Mouse (Mus musculus) cerebellum, adult 2 months (tissue): ENCODE results near the gene Rbm5.

Experiments
- CTCF ChIP-seq: fragments of 200-500 bp; IDR thresholded peaks from 2 replicates; pipeline ENCODE4 v1.5.1; 2011; ENCODE audit warnings: low read depth, mild to moderate bottlenecking, control low read depth, low read length, moderate library complexity, borderline replicate concordance; ENCODE audit not compliant: insufficient read depth
- POLR2A ChIP-seq: fragments of 200-500 bp; IDR thresholded peaks from 2 replicates; pipeline ENCODE4 v1.6.1; 2011; ENCODE audit warnings: low read length, control low read depth, borderline replicate concordance; ENCODE audit not compliant: insufficient read depth

DNA sequence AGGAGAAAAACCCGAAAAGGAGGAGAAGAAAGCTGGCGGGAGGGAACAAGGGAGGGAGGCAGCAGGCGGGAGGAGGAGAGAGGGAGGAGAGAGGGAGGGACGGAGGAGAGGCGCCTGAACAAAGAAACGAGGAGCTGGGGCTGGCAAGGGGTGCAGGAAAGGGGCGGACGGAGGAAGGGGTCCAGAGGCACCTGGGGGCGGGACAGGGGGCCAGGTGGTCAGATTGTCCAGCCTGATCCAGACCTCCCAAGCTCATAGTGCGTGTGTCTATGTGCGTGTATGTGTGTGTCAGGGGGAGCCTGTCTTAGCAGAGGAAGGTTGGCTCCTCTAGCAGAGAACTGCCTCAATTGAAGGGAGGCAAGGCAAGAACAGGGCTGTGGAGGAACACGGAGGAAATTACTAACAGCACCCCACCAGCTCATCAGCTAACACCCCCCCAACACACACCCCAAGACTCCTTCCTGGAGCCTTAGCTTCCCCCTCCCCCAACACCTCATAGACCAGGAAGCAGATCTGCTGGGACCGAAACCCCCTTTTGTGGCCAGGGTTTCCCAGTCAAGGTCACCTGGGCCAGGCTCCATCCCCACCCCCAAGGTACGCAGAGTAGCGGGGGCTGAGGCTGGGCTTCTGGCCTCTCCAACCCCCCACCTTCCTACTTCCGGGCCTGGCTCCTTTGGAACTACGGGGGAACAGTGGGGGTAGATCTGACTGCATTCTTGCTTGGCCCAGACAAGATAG lies 62.9 kb downstream of the Rbm5 start:
- TF ChIP-seq CTCF (no peak), POLR2A (no peak)
